Comparison of ENCODE assay signal across 12 mouse cellular contexts in genomic region chr4:46545498-46545897, GRCm38 (mm10). TPM values are rescaled to one million over a fixed set of nuclear protein-coding genes. Genes with fewer than 3 reads are reported as not detected.
DNase-seq lines count a peak whose midpoint lies in the region; ATAC-seq lines count a peak whose summit lies in the region.
"Had no signal": no experiment of that assay in that cellular context is flagged by ENCODE, and none has a peak within 500 bp of the region (broad histone marks: within the 10 kb centered on the region; RNA-seq: fewer than 3 reads in every experiment).

No protein-coding gene starts in this region.

- H3K4me2 ChIP-seq in liver, embryonic 16.5 days (ENCODE audit: low read depth, low read length), result no peak overlapping the region
- no peak overlapping the region for H3K4me2 ChIP-seq in liver, embryonic 12.5 days
- H3K4me2 ChIP-seq in embryonic facial prominence, embryonic 14.5 days (ENCODE audit: low read depth, low read length), result no peak overlapping the region
- H3K4me2 ChIP-seq in stomach, embryonic 16.5 days (ENCODE audit: low read depth, low read length), result no peak overlapping the region
- H3K4me2 ChIP-seq in hindbrain, embryonic 11.5 days (replicated peaks; ENCODE audit: low read depth, low read length), result no peak overlapping the region
- H3K4me2 ChIP-seq in forebrain, embryonic 14.5 days (ENCODE audit: low read length), result no peak overlapping the region
- H3K4me2 ChIP-seq: hindbrain, embryonic 12.5 days; liver, embryonic 13.5 days had no signal

- no peaks in the 10 kb centered on the region for H3K4me1 ChIP-seq in liver, embryonic 16.5 days (ENCODE audit: control insufficient read depth, low read depth, low read length)
- peaks cover 20% of the 10 kb centered on the region for H3K4me1 ChIP-seq in liver, embryonic 12.5 days
- no peaks in the 10 kb centered on the region for H3K4me1 ChIP-seq in embryonic facial prominence, embryonic 14.5 days (ENCODE audit: control insufficient read depth, insufficient read depth, low read length)
- H3K4me1 ChIP-seq in stomach, embryonic 16.5 days (ENCODE audit: control insufficient read depth, insufficient read depth, low read length), result no peaks in the 10 kb centered on the region
- no peaks in the 10 kb centered on the region for H3K4me1 ChIP-seq in hindbrain, embryonic 11.5 days (replicated peaks; ENCODE audit: control insufficient read depth, insufficient read depth, low read length)
- no peaks in the 10 kb centered on the region for H3K4me1 ChIP-seq in forebrain, embryonic 14.5 days (ENCODE audit: control insufficient read depth, insufficient read depth, low read length)

- H3K27me3 ChIP-seq in liver, embryonic 16.5 days (ENCODE audit: control insufficient read depth, insufficient read depth, low read depth, low read length), result no peaks in the 10 kb centered on the region
- H3K27me3 ChIP-seq in liver, embryonic 12.5 days (replicated peaks), result no peaks in the 10 kb centered on the region; the same call in 1 of the 2 replicates
- no peaks in the 10 kb centered on the region for H3K27me3 ChIP-seq in embryonic facial prominence, embryonic 14.5 days (replicated peaks; ENCODE audit: control insufficient read depth, insufficient read depth, low read length)
- no peaks in the 10 kb centered on the region for H3K27me3 ChIP-seq in stomach, embryonic 16.5 days (ENCODE audit: control insufficient read depth, insufficient read depth, low read length)
- no peaks in the 10 kb centered on the region for H3K27me3 ChIP-seq in hindbrain, embryonic 11.5 days (ENCODE audit: control insufficient read depth, insufficient read depth, low read length)
- no peaks in the 10 kb centered on the region for H3K27me3 ChIP-seq in forebrain, embryonic 14.5 days (replicated peaks; ENCODE audit: control insufficient read depth, insufficient read depth, low read length)
- H3K27me3 ChIP-seq: liver, embryonic 13.5 days had no signal

- no peak overlapping the region for H3K27ac ChIP-seq in liver, embryonic 16.5 days (ENCODE audit: low read length)
- H3K27ac ChIP-seq in liver, embryonic 12.5 days, result no peak overlapping the region
- H3K27ac ChIP-seq in embryonic facial prominence, embryonic 14.5 days (replicated peaks; ENCODE audit: low read depth, low read length), result no peak overlapping the region
- no peak overlapping the region for H3K27ac ChIP-seq in stomach, embryonic 16.5 days (ENCODE audit: low read length)
- H3K27ac ChIP-seq in hindbrain, embryonic 11.5 days (ENCODE audit: low read depth, low read length), result no peak overlapping the region
- H3K27ac ChIP-seq in forebrain, embryonic 14.5 days (ENCODE audit: low read depth, low read length), result no peak overlapping the region
- H3K27ac ChIP-seq: hindbrain, embryonic 12.5 days; liver, embryonic 13.5 days had no signal

- peak; percentile 74 for DNase-seq in embryonic facial prominence, embryonic 14.5 days (ENCODE audit: low spot score)
- peak; percentile 91 for DNase-seq in large intestine, adult 2 months (ENCODE audit: low read depth, low spot score)
- DNase-seq in ovary, postnatal 36 days (ENCODE audit: low spot score), result no peak
- no peak for DNase-seq in hindbrain, embryonic 11.5 days (ENCODE audit: low spot score)
- DNase-seq in forebrain, embryonic 14.5 days (ENCODE audit: low spot score), result no peak
- DNase-seq: gastrocnemius, postnatal 14 days; liver, embryonic 13.5 days had no signal

- no peaks in the 10 kb centered on the region for H3K36me3 ChIP-seq in liver, embryonic 16.5 days (ENCODE audit: control insufficient read depth, insufficient read depth)
- H3K36me3 ChIP-seq in liver, embryonic 12.5 days, result no peaks in the 10 kb centered on the region
- H3K36me3 ChIP-seq in embryonic facial prominence, embryonic 14.5 days (ENCODE audit: control insufficient read depth, insufficient read depth, low read length), result no peaks in the 10 kb centered on the region
- no peaks in the 10 kb centered on the region for H3K36me3 ChIP-seq in stomach, embryonic 16.5 days (ENCODE audit: control insufficient read depth, insufficient read depth, low read length)
- H3K36me3 ChIP-seq in hindbrain, embryonic 11.5 days (ENCODE audit: control insufficient read depth, insufficient read depth, low read length), result no peaks in the 10 kb centered on the region
- H3K36me3 ChIP-seq in forebrain, embryonic 14.5 days (ENCODE audit: control insufficient read depth, insufficient read depth, low read length), result no peaks in the 10 kb centered on the region
- H3K36me3 ChIP-seq: hindbrain, embryonic 12.5 days; liver, embryonic 13.5 days had no signal

- ATAC-seq in liver, embryonic 16.5 days (ENCODE audit: low read depth), result peak; percentile 19; the same call in 1 of the 2 replicates
- no peak for ATAC-seq in liver, embryonic 12.5 days
- peak; percentile 58; the same call in 1 of the 2 replicates for ATAC-seq in embryonic facial prominence, embryonic 14.5 days (ENCODE audit: low read depth)
- peak; percentile 67; the same call in 1 of the 2 replicates for ATAC-seq in stomach, embryonic 16.5 days (ENCODE audit: insufficient read depth, low FRiP score)
- no peak for ATAC-seq in hindbrain, embryonic 11.5 days (ENCODE audit: low FRiP score)
- no peak for ATAC-seq in forebrain, embryonic 14.5 days
- ATAC-seq: CD4-positive, CD25-positive, alpha-beta regulatory T cell, adult 4 months had no signal

- H3K9ac ChIP-seq in liver, embryonic 16.5 days (ENCODE audit: low read depth, low read length), result no peak overlapping the region
- H3K9ac ChIP-seq in liver, embryonic 12.5 days, result no peak overlapping the region
- no peak overlapping the region for H3K9ac ChIP-seq in embryonic facial prominence, embryonic 14.5 days (ENCODE audit: low read depth, low read length)
- no peak overlapping the region for H3K9ac ChIP-seq in stomach, embryonic 16.5 days (ENCODE audit: low read length)
- no peak overlapping the region for H3K9ac ChIP-seq in hindbrain, embryonic 11.5 days (ENCODE audit: low read depth, low read length)
- H3K9ac ChIP-seq in forebrain, embryonic 14.5 days (ENCODE audit: low read length), result no peak overlapping the region
- H3K9ac ChIP-seq: hindbrain, embryonic 12.5 days; liver, embryonic 13.5 days had no signal

- H3K9me3 ChIP-seq in liver, embryonic 16.5 days (replicated peaks; ENCODE audit: control insufficient read depth, low read length), result no peaks in the 10 kb centered on the region
- no peaks in the 10 kb centered on the region for H3K9me3 ChIP-seq in liver, embryonic 12.5 days (replicated peaks)
- no peaks in the 10 kb centered on the region for H3K9me3 ChIP-seq in embryonic facial prominence, embryonic 14.5 days (ENCODE audit: control insufficient read depth, low read length)
- H3K9me3 ChIP-seq in stomach, embryonic 16.5 days (replicated peaks; ENCODE audit: control insufficient read depth, low read length), result no peaks in the 10 kb centered on the region
- no peaks in the 10 kb centered on the region for H3K9me3 ChIP-seq in hindbrain, embryonic 11.5 days (ENCODE audit: control insufficient read depth, low read length)
- no peaks in the 10 kb centered on the region for H3K9me3 ChIP-seq in forebrain, embryonic 14.5 days (replicated peaks; ENCODE audit: control insufficient read depth, low read length)
- H3K9me3 ChIP-seq: hindbrain, embryonic 12.5 days; liver, embryonic 13.5 days had no signal

- no peak overlapping the region for H3K4me3 ChIP-seq in liver, embryonic 16.5 days (ENCODE audit: low read depth, low read length)
- H3K4me3 ChIP-seq in liver, embryonic 12.5 days, result no peak overlapping the region
- H3K4me3 ChIP-seq in embryonic facial prominence, embryonic 14.5 days (ENCODE audit: low read depth, low read length), result no peak overlapping the region
- H3K4me3 ChIP-seq in stomach, embryonic 16.5 days (replicated peaks; ENCODE audit: low read length), result no peak overlapping the region
- no peak overlapping the region for H3K4me3 ChIP-seq in hindbrain, embryonic 11.5 days (ENCODE audit: low read depth, low read length)
- no peak overlapping the region for H3K4me3 ChIP-seq in forebrain, embryonic 14.5 days (ENCODE audit: low read depth, low read length)
- H3K4me3 ChIP-seq: hindbrain, embryonic 12.5 days; liver, embryonic 13.5 days had no signal

- WGBS in liver, embryonic 16.5 days (ENCODE audit: insufficient replicate concordance), result 52% methylated on average over 9 of the region's 9 CpGs
- 56% methylated on average over 9 of the region's 9 CpGs for WGBS in liver, embryonic 12.5 days (ENCODE audit: insufficient replicate concordance)
- 12% methylated on average over 9 of the region's 9 CpGs for WGBS in embryonic facial prominence, embryonic 14.5 days
- 18% methylated on average over 9 of the region's 9 CpGs for WGBS in large intestine, adult 2 months
- WGBS in stomach, embryonic 16.5 days, result 14% methylated on average over 9 of the region's 9 CpGs
- 13% methylated on average over 9 of the region's 9 CpGs for WGBS in hindbrain, embryonic 11.5 days
- WGBS in forebrain, embryonic 14.5 days, result 13% methylated on average over 9 of the region's 9 CpGs

RNA-seq across cellular contexts. Expression of gene Trim14, which starts 9.6 kb away (rescaled TPM):
- 8.2 and 9.0 TPM in 2 replicates for polyA plus RNA-seq in liver, embryonic 16.5 days (2015; fragmentation: Nextera tagmentation; extraction: Ambion mirVana)
- polyA plus RNA-seq in liver, embryonic 12.5 days (2016; fragmentation: Nextera tagmentation; extraction: Ambion mirVana), result 8.5 and 8.9 TPM in 2 replicates
- polyA plus RNA-seq in embryonic facial prominence, embryonic 14.5 days (2014; fragmentation: Nextera tagmentation; extraction: Ambion mirVana), result 2.9 and 4.0 TPM in 2 replicates
- 12.7 and 25.6 TPM in 2 replicates for polyA plus RNA-seq in large intestine, adult 2 months (2012; rRNA removed)
- polyA plus RNA-seq in stomach, embryonic 16.5 days (2015; fragmentation: Nextera tagmentation; extraction: Ambion mirVana), result 4.4 and 5.7 TPM in 2 replicates
- polyA plus RNA-seq in hindbrain, embryonic 11.5 days (2014; fragmentation: Nextera tagmentation; extraction: Ambion mirVana), result 0.84 and 1.0 TPM in 2 replicates
- 1.0 and 1.6 TPM in 2 replicates for polyA plus RNA-seq in forebrain, embryonic 14.5 days (2014; fragmentation: Nextera tagmentation; extraction: Ambion mirVana)

RNA-seq across cellular contexts. Expression of gene Nans, which starts 56.5 kb away (rescaled TPM):
- polyA plus RNA-seq in liver, embryonic 16.5 days (2015; fragmentation: Nextera tagmentation; extraction: Ambion mirVana), result 40.5 and 48.3 TPM in 2 replicates
- 75.7 and 78.4 TPM in 2 replicates for polyA plus RNA-seq in liver, embryonic 12.5 days (2016; fragmentation: Nextera tagmentation; extraction: Ambion mirVana)
- polyA plus RNA-seq in embryonic facial prominence, embryonic 14.5 days (2014; fragmentation: Nextera tagmentation; extraction: Ambion mirVana), result 75.3 and 79.9 TPM in 2 replicates
- polyA plus RNA-seq in large intestine, adult 2 months (2012; rRNA removed), result 72.6 and 86.8 TPM in 2 replicates
- 90.7 and 101 TPM in 2 replicates for polyA plus RNA-seq in stomach, embryonic 16.5 days (2015; fragmentation: Nextera tagmentation; extraction: Ambion mirVana)
- polyA plus RNA-seq in hindbrain, embryonic 11.5 days (2014; fragmentation: Nextera tagmentation; extraction: Ambion mirVana), result 79.7 and 88.4 TPM in 2 replicates
- polyA plus RNA-seq in forebrain, embryonic 14.5 days (2014; fragmentation: Nextera tagmentation; extraction: Ambion mirVana), result 77.5 and 81.8 TPM in 2 replicates

RNA-seq across cellular contexts. Expression of gene Coro2a, which starts 56.5 kb away (rescaled TPM):
- polyA plus RNA-seq in liver, embryonic 16.5 days (2015; fragmentation: Nextera tagmentation; extraction: Ambion mirVana), result 2.7 and 3.9 TPM in 2 replicates
- polyA plus RNA-seq in liver, embryonic 12.5 days (2016; fragmentation: Nextera tagmentation; extraction: Ambion mirVana), result 4.9 and 5.2 TPM in 2 replicates
- 4.0 and 5.0 TPM in 2 replicates for polyA plus RNA-seq in embryonic facial prominence, embryonic 14.5 days (2014; fragmentation: Nextera tagmentation; extraction: Ambion mirVana)
- 166 and 316 TPM in 2 replicates for polyA plus RNA-seq in large intestine, adult 2 months (2012; rRNA removed)
- polyA plus RNA-seq in stomach, embryonic 16.5 days (2015; fragmentation: Nextera tagmentation; extraction: Ambion mirVana), result 26.4 and 27.1 TPM in 2 replicates
- polyA plus RNA-seq in hindbrain, embryonic 11.5 days (2014; fragmentation: Nextera tagmentation; extraction: Ambion mirVana), result 3.6 and 6.6 TPM in 2 replicates
- polyA plus RNA-seq in forebrain, embryonic 14.5 days (2014; fragmentation: Nextera tagmentation; extraction: Ambion mirVana), result 2.2 and 2.9 TPM in 2 replicates

Comparison
In these comparisons a context has a peak if more than half of its experiments do, and no peak if none do; other contexts are left out.
1. ATAC-seq: peak in liver, embryonic 16.5 days (single experiment), embryonic facial prominence, embryonic 14.5 days (single experiment) and stomach, embryonic 16.5 days (single experiment); none in liver, embryonic 12.5 days (single experiment), hindbrain, embryonic 11.5 days (single experiment) and forebrain, embryonic 14.5 days (single experiment).
2. DNase-seq: peak in embryonic facial prominence, embryonic 14.5 days (single experiment) and large intestine, adult 2 months (single experiment); none in ovary, postnatal 36 days (single experiment), hindbrain, embryonic 11.5 days (single experiment) and forebrain, embryonic 14.5 days (single experiment).